Mouse (Mus musculus): ENCODE results near the gene Rft1.

DNA sequence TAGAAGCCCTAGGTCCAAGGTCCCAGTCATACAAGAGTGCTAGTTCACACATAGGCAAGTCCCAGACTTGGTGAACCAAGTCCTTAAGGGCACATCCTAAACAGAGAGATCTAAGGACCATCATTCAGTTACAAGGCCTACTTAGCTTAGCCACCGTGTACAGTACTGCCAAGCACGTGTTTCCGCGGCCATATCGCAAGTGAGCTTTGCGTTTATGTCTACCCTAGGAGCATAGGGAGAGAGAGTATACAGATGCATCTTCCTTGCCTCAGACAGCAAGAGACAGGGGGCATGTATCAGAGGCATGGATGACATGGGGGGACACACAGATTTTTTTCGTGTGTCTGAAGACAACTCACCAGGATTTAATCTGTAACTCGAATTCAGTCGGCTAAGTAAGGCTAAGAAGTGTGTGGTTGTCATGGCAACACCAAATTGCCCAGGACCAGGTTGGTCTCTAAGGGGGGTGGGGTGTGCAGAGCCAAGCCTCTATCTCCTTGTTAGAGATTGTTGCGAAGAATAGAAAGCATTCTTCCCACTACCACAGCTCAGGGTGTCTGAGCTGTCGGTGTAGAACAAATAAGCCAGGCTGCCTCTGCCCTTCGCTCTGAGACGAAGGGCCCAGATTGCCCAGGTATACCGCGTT lies 43.4 kb downstream of the Rft1 start:
- TF ChIP-seq CTCF (IDR thresholded peaks at IDR 0.05; ENCODE audit: low read depth), result no peak
- no peak for TF ChIP-seq EP300 (IDR thresholded peaks at IDR 0.05; ENCODE audit: low read depth)
